Mouse (Mus musculus): ENCODE measurements around the gene Hvcn1. TPM values are rescaled to one million over a fixed set of nuclear protein-coding genes. Genes with fewer than 3 reads are reported as not detected.
A peak's percentile ranks its signal among the peaks of the same experiment; 100 is the strongest.

Gene Hvcn1
- total RNA-seq, 2 experiments from 2014 or later: 2.6 to 3.0 TPM

DNA sequence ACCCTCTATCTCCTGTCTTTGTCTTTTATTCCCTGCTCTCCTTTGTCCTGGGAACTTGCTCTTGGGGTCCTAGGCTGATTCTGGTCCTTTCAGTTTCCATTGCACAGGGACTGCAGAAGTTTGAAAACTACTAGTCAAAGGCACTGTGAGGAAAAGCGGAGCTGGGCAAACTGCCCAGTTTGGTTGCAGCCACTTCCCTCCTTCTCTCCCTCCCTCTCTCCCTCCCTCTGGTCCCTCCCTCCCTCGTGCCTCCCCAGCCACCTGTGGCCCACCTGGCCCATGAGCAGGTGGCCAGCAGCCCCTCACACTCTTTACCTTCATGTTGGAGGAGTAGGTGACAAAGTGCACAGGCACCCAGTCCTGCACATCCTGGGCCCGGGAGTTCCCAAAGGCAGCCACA lies 38.6 kb downstream of the Hvcn1 start:
- H3K27ac ChIP-seq: peak overlapping the region; percentile 72; the same call in 1 of the 2 replicates
- TF ChIP-seq CTCF (conservative IDR thresholded peaks at IDR 0.05): no peak
- no peak for DNase-seq (ENCODE audit: low spot score in 2 of 2)
- no peak overlapping the region for H3K4me3 ChIP-seq

DNA sequence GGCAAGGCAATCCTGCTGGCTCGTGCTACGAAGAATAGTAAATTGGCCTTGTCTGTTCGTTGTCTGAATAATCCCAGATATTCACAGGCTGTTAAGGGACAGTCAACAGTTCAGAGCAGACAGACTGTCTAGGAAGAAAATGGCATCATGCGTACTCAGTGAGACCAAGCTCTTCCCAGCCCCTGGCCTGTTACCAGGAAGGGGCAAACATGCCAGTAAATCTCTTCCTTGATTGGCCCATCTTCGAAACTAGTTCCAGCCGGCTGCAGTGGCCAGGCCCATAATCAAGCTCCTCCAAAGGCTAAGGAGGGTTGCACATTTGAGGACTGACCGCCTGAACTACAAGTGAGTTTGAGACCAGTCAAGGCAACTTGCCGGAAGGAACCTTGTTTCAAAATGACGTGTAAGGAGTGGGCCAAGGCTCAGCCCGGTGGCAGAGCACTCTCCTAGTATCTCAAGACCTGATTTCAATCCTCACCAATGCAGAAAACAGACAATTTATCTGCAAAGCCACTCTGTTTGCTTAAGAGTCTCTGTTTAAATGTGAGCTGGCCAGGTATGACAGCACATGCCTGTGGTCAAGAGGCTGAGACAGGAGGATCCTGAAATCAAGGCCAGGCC lies 40.1 kb downstream of the Hvcn1 start:
- no peak for DNase-seq (ENCODE audit: low spot score in 2 of 2)
- H3K4me3 ChIP-seq: no peak overlapping the region
- no peak for TF ChIP-seq CTCF (conservative IDR thresholded peaks at IDR 0.05)
- peak overlapping the region; percentile 72 for H3K27ac ChIP-seq

DNA sequence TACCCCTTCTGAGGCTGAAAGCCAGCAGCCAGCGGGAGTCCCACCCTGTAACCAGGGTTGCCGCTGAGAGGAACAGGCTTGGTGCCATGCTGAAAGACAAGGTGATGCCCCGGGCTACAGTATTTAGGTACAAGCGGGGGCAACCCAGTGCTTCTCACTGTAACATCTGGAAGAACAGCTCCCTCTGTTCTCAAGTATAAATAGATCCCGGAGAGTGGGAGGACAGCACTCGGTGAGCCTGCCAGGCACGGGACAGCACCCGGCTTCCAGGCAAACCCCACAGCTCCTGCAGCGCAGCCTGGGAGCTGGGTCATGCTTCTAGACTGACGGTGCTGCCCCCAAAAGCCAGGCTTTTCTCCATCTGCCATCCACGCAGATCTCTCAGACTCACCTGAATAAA lies 40.9 kb downstream of the Hvcn1 start:
- Histone ChIP-seq H3K27ac (peak overlapping the region; percentile 72), H3K4me3 (no peak overlapping the region)
- no peak for TF ChIP-seq CTCF (conservative IDR thresholded peaks at IDR 0.05)
- peak in 1 of 2 experiments; percentile 59 for DNase-seq (ENCODE audit: low spot score in 2 of 2)

DNA sequence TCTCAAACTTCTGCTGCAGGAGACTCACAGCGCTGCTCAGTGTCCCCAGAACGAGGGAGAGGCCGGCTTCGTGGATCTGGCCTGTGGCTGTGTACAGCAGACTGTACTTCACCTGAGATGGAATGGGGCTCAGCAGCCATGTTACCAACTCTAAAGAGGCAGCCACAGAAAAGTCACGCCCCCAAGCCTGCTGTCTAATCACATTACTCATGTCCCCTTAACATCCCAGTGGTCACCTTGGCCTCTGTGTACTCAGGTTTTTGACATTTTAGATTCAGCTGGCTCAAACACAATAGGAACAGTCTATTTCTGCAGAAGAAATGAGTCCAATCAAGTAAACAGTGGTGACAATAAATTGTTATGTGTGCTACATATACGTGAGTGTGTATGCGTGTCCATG lies 41.3 kb downstream of the Hvcn1 start:
- Histone ChIP-seq H3K4me3 (no peak overlapping the region), H3K27ac (peak overlapping the region; percentile 72)
- TF ChIP-seq CTCF (conservative IDR thresholded peaks at IDR 0.05): no peak
- no peak for DNase-seq (ENCODE audit: low spot score in 2 of 2)

DNA sequence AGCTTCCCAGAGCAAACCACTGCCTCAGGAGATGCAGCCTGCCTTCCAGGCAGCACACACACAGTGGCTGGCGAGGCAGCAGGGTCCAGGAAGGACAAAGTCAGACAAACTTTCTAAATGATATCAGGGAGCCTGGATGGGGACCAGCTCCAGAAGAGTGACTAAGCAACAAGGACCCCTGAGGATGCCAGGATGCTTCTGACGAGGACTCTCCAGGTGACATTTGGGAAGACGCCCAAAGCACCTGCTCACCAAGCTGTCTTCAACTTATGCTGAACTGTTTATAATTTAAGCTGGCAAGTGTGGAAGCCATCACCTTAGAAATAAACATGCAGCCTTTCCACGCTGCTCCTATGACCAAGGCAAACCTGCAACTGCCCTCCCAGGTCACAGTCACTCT lies 42.7 kb downstream of the Hvcn1 start:
- H3K27ac ChIP-seq: no peak overlapping the region
- no peak overlapping the region for H3K4me3 ChIP-seq
- no peak for TF ChIP-seq CTCF (conservative IDR thresholded peaks at IDR 0.05)
- DNase-seq (ENCODE audit: low spot score in 2 of 2): no peak

DNA sequence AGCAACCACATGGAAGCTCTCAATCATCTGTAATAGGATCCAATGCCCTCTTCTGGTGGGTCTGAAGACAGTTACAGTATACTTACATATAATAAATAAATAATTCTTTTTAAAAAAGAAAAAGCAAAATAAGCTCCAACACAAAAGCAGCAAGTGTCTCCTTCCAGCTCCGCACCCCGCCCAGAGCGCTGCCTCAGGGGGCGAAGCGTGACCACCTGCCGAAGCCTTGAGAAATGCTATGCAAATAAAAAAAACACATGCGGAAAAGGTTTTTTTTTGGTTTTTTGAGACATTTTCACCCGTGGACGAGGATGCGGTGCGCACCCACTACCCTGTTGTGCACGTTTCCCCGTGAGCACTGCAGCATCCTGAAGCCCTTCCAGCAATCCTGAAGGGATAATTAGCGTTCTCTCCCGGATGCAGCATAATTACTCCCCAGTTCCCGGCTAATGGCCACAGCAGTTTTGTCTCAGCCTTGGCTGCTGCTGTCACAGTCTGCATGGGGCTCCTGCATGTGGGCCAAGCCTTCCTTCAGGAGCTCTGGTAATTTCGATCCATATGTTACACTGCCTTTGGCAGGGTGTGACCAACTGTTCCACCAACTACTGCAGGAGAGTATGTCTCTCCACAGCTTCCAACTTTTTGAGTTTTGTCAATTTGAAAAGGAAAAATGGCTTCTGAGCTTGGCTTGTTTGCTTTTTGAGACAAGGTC lies 45.4 kb downstream of the Hvcn1 start:
- H3K4me3 ChIP-seq: no peak overlapping the region
- peak overlapping the region; percentile 56; the same call in 1 of the 2 replicates for H3K27ac ChIP-seq
- peak; percentile 55 for TF ChIP-seq CTCF (conservative IDR thresholded peaks at IDR 0.05)
- peak in 1 of 2 experiments; percentile 52 for DNase-seq (ENCODE audit: low spot score in 2 of 2)

DNA sequence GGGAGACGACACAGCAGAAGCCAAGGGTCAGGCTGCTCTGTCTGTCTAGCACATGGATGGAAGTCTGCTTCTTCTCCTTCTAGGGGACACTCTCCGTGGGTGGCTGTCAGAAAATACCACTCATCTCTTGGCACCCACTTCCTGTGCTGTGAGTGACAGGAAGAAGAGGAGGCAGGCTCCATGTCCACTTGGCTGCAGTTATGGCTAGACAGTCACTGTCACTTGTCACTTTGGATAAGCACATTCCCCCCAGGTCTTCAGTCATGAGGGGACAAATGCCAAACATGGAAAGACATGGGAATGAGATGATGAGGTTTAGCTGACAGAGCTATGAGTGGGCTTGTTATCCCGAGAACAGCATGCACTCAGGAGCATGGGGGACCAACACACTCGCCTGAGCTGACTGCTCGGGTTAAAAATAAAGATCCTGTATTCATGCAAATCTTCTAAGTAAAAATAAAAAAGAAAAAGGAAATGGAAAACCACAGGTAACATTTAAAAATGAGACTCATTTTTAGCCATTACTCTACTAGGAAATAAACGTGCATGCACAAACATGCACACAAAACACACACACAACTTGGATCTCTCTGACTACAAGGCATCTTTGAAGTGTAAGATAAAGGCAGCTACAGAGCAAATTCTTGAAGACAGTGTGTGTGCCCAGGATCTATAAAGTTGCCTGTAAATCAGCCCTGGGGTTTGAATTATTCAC lies 51.6 kb downstream of the Hvcn1 start:
- no peak for TF ChIP-seq CTCF (conservative IDR thresholded peaks at IDR 0.05)
- peak overlapping the region; percentile 36; the same call in 1 of the 2 replicates for H3K27ac ChIP-seq
- DNase-seq (ENCODE audit: low spot score in 2 of 2): no peak
- no peak overlapping the region for H3K4me3 ChIP-seq

DNA sequence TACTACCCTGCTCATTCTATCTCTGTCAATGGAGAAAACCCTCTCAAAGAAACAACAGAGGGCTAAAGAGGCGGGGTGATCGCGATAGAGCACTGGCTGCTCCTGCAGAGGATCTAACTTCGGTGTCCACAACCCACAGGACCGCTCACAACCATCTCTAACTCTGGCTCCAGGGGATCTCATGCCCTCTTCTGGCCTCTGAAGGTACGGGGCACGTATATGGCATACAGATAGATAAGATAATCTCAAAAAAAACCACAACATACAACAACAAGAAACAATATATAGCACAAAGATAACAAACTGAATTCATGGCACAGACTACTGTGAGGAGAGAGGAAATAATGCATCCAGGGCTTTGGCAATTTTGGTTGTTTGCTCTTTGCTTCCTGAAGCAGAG lies 55.5 kb downstream of the Hvcn1 start:
- H3K4me3 ChIP-seq: no peak overlapping the region
- TF ChIP-seq CTCF (conservative IDR thresholded peaks at IDR 0.05): no peak
- DNase-seq (ENCODE audit: low spot score in 2 of 2): no peak
- no peak overlapping the region for H3K27ac ChIP-seq

DNA sequence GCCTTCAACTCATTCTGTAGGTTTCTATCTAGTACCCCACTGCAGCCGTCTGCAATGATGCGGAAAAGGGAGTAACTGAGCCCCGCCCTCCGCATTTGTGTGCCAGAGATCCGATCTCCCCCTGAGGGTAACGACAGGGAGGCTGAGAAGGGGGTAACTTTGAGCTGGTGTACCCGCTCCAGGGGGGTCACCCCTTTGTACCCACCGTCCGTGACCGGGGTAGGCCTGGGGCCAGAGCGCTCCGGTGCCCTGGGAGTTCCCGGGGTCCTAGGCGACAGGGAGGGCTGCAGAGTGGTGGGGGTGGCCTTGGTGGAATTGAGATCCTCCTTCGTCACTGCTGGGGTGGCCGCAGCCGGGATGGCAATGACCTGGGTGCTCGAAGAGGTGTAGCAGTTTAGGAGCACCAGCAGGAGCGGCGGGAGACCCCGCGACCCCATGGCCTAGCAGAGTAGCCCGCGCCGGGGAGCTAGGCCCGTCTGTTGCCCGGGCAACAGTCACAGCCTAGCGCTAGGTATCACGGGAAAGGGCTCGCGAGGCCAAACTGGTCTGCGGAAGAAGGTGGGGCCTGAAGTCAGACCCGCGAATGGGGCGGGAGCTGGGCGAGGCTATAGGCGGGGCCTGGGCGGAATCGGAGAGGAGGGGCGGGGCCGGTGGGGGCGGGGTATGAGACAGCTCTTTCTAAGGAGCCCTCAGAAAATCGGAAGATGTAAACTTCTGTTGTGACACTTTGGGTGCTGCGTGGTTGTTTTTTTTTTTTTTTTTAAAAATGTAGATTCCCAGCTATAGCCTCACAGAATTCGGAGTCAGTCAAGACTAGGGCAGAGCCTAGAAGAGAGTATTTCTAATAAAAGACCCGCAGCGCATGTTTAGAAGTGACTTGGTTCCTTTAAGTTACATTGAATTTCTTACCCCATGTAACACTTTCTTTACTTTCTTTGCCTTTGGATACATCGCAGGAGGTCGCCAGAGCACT lies 57.6 kb downstream of the Hvcn1 start, which contains the start of gene Tctn1:
Gene Tctn1, minus strand, starts transcription at position 528 of the 973 bp plus-strand sequence.
- peak; percentile 82 to 90 for DNase-seq (ENCODE audit: low spot score in 2 of 2)
- H3K27ac ChIP-seq: peak within 1 kb of the TSS; percentile 92
- TF ChIP-seq CTCF (conservative IDR thresholded peaks at IDR 0.05): no peak
- H3K4me3 ChIP-seq: peak within 1 kb of the TSS; percentile 82

DNA sequence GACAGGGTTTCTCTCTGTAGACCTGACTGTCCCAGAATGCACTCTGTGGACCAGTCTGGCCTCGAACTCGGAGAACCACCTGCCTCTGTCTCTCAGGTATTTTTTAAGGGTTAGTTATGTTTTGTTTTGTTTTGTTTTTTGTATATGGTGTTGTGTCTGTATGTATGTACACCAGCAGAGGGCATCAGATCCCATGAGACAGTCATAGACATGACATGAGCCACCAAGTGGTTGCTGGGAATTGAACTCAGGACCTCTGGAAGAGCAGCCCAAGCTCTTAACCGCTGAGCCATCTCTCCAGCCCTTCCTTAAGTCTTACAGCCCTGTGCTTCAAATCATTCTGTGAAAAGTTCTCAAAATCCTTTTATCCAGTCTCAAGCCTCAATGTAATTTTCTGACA lies 58.6 kb downstream of the Hvcn1 start:
- no peak overlapping the region for H3K4me3 ChIP-seq
- TF ChIP-seq CTCF (conservative IDR thresholded peaks at IDR 0.05): peak; percentile 48
- H3K27ac ChIP-seq: no peak overlapping the region
- no peak for DNase-seq (ENCODE audit: low spot score in 2 of 2)

DNA sequence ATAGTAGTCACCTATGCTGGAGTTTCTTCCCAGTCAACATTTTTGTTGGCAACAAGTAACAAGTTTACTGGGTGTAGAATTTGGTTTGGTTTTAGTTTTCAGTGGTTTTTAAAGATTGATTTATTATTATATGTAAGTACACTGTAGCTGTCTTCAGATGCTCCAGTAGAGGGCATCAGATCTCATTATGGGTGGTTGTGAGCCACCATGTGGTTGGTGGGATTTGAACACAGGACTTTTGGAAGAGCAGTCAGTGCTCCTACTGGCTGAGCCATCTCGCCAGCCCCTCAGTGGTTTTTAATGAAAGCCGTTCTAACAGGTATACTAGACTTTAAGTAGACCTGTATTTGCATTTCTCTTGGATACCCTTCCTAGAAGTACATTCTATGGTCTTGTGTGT lies 59.3 kb downstream of the Hvcn1 start:
- no peak for DNase-seq (ENCODE audit: low spot score in 2 of 2)
- no peak overlapping the region for H3K4me3 ChIP-seq
- H3K27ac ChIP-seq: no peak overlapping the region
- peak; percentile 59 for TF ChIP-seq CTCF (conservative IDR thresholded peaks at IDR 0.05)

DNA sequence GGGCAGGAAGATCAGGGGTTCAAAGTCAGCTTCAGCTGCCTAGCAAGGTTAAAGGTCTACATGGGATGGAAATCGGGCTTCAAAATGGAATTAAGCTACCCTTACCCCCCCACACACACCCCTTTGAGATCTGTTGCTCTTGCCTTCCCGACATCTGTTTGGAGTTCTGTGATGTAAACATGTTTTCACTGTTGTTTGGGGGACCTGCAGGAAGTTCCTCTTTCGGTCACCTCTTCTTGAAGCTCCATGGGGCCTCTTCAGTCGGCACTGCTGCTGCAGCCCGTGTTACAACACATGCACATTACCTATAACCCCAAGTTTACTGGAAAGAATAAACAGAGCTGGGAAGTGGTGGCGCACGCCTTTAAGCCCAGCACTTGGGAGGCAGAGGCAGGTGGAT lies 60.5 kb downstream of the Hvcn1 start:
- H3K27ac ChIP-seq: no peak overlapping the region
- no peak for DNase-seq (ENCODE audit: low spot score in 2 of 2)
- TF ChIP-seq CTCF (conservative IDR thresholded peaks at IDR 0.05): no peak
- H3K4me3 ChIP-seq: no peak overlapping the region

Measured in layer of hippocampus, adult 2 months (tissue).